Mouse (Mus musculus) lung, postnatal 14 days (tissue): Measurements from ENCODE around the gene Rbmxl1.
A peak's percentile ranks its signal among the peaks of the same experiment; 100 is the strongest.
"Not testable (repeated sequence)": the region's sequence is repeated elsewhere in the genome, so short reads cannot be mapped to it uniquely, and the experiment has no call there.

Source experiments
- DNase-seq: peaks from one replicate; pipeline ENCODE4 v3.0.0; 2021

Gene Rbmxl1

DNA sequence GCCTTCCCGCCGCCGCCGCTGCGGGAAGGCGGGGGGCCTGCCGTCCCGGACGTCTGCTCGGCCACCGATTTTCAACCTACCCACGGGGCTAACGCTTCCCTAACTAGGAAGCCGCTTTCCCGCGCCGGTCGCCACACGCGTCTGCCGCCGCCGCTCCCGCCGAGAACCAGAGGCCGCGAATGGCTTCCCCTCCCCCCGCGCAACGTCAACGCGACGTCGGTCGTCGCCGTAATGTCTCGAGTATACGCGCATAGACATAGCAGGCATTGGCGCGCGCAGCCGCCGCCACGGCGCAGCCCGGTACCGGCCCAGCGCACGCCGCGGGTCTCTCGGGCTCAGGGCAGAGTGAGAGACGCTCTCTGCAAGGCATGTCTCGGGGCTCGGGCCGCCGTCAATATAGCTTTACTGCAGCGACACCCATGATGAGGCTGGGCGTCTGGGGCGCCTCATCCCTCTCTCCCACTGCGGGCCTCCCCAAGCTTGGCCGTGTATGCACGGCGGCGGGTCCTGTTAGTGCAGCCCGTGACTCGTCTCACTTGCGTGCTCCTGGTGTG, at the start of gene Rbmxl1:
Rbmxl1 (minus strand) TSS at position 180 of the 554 bp plus-strand sequence.
- peak; percentile 95 for DNase-seq

DNA sequence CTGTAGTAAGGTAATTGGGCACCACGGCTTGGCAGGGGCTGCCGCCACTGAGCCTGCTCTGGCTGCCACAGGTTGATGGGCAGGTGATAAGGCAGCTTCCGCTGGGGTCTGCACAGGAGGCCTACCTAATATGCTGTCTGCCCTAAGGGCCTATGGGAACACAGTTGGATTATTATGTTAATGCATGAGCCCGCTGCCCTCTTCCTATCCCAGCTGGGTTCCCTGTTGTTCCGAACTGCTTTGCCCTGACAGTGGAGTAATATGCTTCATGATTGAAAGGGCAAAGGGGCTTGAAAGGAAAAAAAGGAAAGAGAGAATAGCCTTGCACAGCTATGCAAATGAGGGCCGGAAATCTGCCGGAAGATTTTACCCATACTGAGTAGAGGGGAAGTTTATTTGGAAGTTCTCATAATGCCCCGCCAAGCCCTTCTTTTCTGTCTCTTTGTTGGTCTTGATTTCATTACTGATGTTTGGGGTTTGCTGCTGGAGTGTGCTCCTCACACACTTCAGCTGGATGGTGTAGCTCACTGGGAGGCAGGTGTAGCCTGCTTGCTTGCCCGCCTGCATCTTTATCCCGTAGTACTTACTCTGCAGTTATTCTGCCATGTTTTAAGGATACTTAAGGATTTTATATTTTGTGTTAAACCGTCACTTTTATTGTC, 48.2 kb upstream of the Rbmxl1 start:
- no peak for DNase-seq

DNA sequence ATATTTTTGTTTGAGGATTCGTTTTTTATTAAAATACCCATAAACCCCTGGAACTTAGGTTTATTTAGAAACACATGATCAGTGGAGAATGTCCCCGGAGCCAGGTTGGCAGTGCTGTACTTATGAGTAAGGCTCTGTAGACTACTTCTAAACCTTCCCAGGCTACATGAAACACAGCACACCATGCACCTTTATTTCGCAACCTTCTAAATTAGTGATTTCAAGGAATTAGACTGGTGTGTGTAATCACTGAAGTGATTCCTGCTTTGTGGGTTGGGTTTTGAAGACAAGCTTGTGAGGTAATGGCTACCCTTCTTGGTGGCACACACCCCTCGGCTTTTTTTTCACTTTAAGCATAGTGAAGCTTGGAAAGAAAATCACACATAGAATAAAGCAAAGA, 47.1 kb upstream of the Rbmxl1 start:
- no peak for DNase-seq

DNA sequence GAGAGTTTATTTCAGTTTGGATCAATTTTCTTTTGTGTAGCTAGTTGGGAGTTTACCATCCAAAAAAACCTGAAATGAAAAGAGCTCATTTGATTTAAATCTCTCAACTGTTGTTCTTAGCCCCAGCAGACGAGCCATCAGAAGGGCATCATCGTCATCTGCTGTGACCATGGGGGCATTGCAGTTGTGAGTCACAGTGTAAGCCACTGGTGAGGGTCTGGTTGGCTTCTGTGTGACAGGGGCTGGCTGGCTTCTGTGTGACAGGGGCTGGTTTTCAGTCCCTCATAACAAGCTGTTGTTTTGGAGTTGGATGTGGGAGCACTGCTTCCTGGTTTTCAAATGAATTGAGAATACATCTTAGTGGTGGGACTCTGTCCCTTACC, 42.0 kb upstream of the Rbmxl1 start:
- DNase-seq = no peak

DNA sequence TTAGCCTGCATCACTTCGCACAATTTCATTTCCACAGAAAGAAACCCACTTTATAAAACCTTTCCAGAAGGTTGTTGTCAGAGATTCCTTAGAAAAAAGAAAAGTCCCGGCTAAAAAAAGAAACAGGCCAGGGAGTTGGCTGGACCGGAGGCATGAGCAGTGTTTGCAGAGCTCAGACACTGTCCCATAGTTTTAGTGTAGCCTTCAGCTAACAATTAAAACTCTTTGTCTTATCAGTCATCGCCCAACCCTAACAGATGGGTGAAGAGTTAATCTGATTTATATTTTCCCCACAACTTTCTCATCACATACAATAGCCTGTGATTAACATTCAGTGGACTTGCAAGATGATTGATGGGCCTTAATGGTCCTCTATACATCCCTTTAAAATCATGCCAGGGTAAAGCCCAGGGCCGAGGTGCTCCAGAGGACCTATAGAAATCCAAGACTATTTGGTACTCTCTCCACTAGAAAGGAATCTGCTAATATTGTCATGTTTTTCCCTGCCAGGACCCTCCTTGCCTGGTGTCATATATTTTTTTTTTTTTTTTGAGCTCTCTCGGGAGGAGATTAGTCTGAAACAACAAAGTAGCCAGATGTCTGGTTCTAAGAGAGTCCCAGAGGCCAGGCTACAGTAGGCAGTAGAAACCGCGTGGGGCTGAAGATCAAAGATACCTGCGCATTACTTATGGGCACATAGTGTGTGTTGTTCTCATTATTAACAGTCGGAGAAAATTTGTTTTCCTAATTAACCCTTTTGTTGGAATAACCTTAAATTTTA, 41.5 kb upstream of the Rbmxl1 start:
- no peak for DNase-seq

DNA sequence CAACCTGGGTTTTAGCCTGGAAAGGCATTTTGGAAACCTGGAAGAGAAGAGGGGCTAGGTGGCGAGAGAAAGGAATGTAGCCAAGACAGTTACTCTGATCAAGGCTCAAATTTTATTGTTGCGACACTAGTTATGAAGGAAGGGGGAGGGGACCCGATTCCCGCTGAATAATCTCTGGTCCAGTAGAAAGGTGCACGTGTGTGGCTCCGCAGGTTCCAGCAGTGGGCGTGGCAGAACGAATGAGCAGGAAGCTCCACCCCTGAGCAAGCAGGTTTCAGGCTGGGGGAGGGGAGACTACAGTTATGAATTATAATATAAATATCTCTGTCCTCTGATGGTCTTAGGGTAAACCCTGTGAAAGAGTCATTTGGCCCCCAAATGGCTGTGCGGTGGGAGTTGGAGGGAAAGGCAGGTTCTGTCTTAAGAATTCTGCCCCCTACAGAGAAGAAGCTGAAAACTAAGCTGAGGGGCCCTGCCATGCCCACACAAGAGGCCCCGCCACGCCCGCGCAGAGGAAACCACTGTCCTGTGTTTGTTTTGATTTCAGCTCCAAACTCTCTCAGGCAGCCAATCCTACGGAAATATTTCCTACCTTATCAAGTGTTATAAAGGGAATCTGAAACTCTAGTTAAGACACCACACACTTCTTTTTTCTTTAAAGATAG, 36.6 kb upstream of the Rbmxl1 start:
- not testable (repeated sequence) for DNase-seq

DNA sequence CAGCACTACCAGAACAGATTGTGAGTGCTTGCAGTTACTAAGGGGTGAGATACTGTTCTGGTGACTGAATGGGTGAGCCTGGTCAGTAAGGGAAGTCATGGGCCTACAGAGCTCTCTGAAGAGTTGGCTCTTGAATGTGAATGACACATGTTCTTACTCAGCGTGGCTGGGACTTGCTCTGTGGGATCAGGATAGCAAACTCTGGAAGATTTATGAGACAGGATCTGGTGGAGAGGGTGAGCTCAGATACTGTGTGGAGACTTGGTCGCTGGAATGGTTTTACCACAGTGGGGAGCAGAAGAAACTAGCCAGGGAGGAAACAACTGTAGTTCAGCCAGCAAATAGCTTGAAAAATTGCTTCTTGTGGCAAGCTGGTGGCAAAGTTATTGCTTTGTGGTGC, 35.8 kb upstream of the Rbmxl1 start:
- DNase-seq = no peak

DNA sequence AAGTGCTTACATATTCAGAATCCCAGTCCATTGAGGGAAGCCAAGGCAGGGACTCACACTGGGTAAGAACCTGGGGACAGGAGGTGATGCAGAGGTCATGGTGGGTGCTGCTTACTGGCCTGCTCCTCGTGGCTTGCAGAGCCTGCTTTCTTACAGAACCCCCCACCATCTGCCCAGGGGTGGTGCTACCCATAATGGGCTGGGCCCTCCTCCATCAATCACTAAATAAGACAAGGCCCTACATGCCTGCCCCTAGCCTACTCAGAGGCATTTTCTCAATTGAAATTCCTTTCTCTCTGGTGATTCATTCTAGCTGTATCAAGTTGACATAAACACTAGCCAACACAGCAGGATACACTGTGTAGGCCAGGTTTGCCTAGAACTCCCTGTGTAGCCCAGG, 34.9 kb upstream of the Rbmxl1 start:
- no peak for DNase-seq

DNA sequence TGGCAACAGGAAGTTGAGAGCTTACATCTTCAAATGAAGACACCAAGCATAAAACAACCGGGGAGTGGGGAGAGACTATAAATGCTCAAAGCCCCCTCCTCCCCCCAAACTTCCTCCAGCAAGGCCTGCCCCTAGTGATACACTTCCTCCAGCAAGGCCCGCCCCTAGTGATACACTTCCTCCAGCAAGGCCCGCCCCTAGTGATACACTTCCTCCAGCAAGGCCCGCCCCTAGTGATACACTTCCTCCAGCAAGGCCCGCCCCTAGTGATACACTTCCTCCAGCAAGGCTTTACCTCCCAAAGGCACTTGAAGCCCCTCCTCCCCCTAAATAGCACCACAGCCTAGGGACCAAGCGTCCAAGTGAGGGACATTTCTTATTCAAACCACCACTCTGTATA, 34.0 kb upstream of the Rbmxl1 start:
- not testable (repeated sequence) for DNase-seq

DNA sequence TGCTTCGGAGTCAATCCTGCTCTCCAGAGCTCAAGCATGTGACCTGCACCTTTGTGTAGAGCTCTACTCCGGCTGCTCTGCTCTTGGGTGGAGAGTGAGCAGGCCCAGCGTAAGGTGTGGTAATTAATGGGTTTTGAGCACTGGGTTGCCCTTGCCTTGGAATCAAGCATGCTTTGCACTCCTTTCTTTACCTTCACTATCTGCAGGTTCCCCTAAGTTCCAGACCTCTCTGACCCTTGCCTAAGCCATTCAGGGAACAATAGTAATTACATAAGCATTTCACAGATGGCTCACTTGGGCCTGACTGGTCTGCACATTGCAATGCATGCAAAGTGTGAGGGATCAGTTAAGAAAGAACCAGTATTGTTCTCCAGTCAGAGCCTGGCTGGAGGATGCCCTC, 29.1 kb upstream of the Rbmxl1 start:
- DNase-seq = no peak

DNA sequence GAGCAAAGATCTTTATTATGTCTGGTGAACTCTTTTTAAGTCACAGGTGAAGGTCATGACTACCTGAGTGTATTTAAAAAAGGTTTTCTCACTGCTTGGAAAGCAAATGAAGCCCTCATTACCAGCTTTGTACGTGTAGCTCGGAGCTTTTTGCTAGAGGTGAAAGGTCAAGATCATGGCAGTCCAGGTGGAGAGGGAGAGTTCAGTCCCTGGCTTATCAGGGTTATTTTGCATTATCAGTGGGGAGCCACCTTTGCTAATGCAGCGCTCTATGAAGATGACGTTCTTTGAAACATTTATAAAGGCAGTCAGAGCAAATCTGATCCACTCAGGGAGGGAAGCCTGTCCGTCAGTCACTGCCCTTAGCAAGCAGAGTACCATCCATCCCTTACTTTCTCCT, 28.0 kb upstream of the Rbmxl1 start:
- DNase-seq = no peak

DNA sequence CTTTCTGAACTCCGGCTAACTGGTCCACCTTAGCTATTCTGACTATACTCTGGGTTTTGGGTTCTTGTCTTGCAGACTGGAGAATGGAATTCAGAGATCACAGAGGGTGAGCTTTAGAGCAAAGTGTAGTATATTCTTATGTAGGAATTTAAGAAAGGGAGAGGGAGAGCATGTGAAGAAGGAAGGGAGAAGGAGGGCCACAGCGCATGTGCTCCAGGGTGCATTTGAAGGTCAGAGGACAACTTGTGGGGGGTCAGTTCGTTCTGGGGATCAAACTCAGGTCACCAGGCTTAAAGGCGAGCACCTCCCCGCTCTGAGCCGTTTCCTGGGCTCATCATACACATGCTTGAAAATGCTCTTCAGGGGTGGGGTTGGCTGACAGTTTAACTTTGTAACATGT, 25.3 kb upstream of the Rbmxl1 start:
- DNase-seq = no peak

DNA sequence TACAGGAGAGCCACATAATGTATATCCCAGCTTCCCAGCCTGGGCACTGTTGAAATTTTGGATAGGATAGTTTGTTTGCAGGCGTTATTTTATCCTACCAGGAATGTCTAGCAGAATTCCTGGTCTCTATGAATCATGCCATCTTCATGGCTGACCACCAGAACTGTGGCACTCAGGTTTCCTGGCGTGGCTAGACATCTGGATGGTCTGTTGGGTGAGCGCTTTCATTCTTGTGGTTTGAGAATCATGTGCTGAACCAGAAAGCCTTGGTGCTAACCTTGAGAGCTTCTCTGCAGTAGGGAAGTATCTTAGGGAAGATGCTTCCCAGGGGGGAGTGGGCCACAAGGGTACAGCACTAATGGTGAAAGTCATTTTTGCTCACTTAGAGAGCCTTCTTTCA, 6.4 kb upstream of the Rbmxl1 start:
- no peak for DNase-seq

DNA sequence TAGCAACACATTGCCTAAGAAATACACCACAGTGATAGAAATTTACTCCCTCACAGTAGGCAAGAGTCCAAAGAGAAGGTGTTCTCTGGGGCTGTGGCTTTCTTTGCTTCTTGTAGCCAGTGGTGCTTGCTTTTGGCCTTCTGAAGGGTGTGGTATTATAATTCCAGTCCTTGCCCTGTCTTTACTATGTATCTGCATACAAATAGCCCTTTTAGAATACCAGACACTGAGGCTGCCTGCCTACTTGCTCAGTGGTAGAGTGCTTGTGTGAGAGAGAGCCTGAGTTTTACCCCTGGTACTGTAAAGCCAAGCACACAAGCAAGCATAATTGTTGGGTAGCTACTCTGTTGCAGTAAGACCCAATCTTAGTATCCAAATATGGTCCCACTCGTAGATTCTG, 6.0 kb upstream of the Rbmxl1 start:
- DNase-seq = no peak

DNA sequence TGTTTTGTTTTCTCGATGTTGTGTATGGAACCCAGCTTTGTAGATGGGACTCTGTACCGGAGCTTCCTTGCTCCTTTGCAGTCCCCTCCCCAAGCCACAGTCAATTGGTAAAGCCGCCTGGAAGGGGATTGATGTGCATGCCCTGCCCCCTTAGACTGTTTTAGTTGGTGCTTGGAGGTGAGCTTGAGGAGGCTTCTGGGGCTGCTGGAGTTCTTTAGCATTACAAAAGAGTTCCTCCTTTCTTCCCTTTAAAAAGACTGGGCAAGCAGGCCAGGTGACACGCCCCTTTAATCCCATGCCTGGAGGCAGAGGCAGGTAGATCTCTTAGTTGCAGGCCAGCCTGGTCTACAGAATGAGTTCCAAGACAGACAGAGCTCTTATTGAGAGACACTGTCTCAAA, 4.4 kb upstream of the Rbmxl1 start:
- no peak for DNase-seq

DNA sequence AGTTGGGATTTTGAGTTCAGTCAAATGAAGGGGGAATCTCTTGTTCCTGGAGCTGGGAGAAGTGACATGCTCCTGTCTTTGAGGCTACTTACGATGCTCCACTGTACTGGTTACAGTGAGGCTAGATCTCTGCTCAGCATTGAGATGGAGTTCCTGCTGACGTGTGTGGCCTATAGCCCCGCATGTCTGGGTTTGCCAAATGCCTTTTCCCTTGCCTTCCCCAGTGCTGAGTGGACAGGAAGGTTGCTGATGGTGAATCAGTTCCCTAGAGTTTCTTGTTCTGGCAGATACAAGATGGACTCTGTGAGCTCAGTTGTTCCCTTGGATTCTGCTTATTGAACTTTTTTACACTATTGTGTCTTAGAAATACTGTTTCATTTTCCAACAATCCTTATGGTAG, 2.2 kb upstream of the Rbmxl1 start:
- no peak for DNase-seq

DNA sequence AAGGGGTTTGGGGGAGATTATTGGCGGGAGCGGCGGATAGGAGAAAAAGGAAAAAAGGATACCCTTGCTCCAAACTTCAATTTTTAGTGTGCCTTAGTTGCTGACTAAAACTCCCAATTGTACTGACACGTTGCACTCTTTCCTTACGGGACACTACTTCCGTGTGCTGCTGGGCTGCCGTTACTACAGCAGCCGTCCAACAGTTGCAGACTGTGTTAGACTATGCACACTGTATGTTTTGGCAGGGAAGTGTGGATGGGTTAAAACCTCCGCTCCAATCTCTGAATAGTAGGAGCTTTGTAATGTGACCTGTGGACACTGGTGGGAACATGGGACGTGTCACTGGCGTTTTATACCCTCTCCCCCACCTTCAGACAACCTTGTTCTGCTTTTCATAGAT, 1.4 kb upstream of the Rbmxl1 start:
- DNase-seq = peak; percentile 4

DNA sequence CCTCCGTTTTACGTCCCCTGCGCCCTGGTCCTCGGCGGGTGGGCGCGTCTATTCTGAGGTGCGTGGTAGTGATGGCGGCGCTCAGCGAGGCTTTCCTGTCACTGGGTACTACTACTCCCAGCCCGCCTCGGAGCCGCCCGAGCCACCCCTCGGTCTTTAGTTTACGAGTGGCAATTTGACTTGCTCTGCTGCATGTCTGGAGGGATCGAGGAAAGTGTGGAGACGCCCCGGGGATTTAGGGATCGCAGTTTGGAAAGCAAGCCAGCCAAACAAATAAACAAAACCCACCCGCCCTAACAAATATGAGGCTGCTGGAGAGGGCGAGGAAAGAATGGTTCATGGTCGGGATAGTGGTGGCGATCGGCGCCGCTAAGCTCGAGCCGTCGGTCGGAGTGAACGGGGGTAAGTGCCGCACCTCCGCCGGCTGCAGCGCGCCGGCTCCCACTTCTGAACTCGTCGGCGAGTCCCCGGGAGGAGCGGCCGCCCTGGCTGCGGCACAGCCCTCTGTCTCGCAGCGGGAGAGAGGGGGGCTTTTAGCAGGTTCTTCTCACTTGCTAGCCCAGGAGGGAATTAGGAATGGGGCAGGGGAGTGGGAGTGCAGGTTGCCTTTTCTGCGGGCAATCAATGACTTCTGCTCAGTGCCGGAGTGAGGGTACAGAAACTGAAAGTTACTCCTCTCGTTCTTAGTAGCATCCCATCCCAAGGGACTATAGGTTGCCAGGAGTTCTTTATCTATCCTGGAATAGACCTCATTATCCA, 754 bp upstream of the Rbmxl1 start, which contains the start of gene Slc10a7:
Slc10a7 (plus strand) TSS at position 74 of the 759 bp plus-strand sequence.
- DNase-seq = peak; percentile 85

DNA sequence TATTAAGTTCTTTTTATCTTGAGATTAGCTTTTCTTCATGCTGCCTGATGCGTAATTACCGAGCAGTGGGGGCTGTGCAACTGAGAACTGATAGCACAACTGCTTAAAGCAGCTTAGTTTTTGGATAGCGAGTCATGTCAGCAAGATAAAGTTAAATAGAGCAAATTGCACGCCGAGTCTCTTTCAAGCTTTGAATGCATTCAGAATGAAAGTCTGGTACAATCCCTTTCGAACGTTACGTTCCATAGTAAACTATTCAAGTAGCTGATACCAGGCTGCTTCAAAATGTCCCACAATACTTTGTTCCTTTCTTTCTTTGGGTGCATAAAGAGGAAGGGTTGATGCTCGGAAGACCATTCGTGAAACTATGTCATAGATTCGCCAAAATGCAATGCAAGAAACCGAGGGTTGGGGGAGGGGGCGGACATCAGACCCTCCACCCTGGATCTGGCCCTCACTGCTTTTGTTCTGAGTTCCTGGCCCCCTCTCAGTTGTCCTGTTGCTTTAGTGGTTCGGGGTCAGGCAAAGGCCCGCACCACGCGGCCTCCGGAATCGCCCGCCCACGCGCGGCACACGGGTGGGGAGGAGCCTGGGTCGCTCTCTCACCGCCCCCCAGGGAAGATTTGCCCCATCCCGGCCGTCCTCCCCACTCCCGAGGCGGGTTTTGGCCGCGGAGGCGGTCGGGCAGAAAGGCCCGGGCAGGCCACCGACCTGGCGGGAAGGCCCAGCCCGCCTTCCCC, 549 bp downstream of the Rbmxl1 start:
- peak; percentile 37 for DNase-seq

DNA sequence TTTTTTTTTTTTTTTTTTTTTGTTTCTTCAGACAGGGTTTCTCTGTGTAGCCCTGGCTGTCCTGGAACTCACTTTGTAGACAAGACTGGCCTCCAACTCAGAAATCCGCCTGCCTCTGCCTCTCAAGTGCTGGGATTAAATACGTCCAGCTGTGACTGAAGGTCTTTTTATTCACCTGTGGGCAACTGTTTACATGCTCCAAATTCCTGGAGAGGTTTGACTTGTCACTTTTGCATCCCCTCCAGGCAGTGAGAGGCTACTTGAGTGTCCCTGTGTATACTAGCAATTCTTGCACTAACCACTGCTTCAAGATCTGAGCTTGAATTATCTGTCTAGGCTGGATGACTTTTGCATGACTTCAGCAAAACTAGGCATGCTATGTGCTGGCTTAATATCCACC, 6.0 kb downstream of the Rbmxl1 start:
- DNase-seq = no peak

DNA sequence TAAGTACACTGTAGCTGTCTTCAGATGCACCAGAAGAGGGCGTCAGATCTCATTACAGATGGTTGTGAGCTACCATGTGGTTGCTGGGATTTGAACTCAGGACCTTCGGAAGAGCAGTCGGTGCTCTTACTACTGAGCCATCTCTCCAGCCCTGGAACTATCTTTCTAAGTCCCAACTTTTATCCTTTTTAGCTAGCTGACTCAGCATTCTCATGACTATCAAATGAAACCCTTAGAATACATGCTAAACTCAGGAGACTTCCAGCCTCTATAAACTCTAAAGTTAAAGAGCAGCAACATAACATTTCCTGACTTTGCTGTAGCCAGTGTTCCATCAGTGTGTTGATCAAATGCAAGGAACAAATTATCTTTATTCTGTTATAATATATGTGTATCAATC, 12.4 kb downstream of the Rbmxl1 start:
- not testable (repeated sequence) for DNase-seq

DNA sequence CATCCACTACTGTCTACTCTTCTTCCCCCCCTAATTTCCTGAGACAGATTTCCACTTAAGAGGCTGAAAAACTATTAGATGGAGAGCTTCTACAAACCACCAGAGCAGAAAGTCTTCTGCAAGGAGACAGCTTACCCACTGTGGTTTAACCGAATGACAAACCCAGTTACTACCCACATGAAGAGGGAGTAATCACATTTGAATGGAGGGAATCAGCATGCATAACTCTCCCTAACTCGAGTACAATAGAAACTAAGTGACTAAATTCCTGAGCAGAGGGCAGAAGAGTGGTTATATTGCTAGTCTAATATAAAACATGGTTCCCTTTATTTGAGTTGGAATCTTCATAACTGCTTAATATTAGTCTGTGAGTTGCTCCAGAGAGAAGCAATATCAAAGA, 15.7 kb downstream of the Rbmxl1 start:
- no peak for DNase-seq
